Mouse (Mus musculus): ENCODE measurements around the gene Tmem185b. TPM values are rescaled to one million over a fixed set of nuclear protein-coding genes. Genes with fewer than 3 reads are reported as not detected.

Tmem185b gene
- polyA plus RNA-seq, 1 experiment, result 9.9 TPM

DNA sequence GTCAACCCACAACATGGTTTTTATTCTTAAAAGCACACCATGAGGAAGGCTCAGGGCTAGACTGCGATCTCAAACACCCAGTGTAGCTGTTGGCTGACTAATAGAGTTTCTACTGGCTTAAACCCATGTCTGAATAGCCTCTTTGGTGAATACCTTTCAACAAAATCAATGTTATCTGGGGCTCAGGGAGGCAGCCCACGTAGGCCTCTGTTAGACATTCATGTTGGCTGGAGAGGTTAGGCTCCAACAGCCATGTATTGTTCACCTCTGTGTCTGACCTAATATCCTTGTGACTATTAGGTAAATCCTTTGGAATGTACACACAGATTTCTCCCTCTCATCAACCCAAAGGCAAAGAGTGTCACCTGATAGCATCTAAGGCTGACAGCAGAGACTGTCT lies 10.2 kb downstream of the Tmem185b start:
- WGBS, result 79% methylated on average over 2 of the region's 2 CpGs
- no peak for TF ChIP-seq CTCF (IDR thresholded peaks at IDR 0.05; ENCODE audit: control insufficient read depth, insufficient read depth, low read length)
- no peak for TF ChIP-seq POLR2A (IDR thresholded peaks at IDR 0.05; ENCODE audit: borderline replicate concordance, control insufficient read depth, low read depth, low read length)
- Histone ChIP-seq H3K4me1 (ENCODE audit: control insufficient read depth, insufficient read depth, low read length) (peaks cover 15% of the 10 kb centered on the region), H3K4me3 (replicated peaks; ENCODE audit: control insufficient read depth, low read depth, low read length) (no peak overlapping the region), H3K27ac (ENCODE audit: control insufficient read depth, insufficient read depth, low read depth, low read length, poor library complexity) (no peak overlapping the region)

GRCm38 (mm10) chr1:119537651-119538050 lies 11.7 kb downstream of the Tmem185b start:
- Histone ChIP-seq H3K27ac (ENCODE audit: control insufficient read depth, insufficient read depth, low read depth, low read length, poor library complexity) (no peak overlapping the region), H3K4me1 (ENCODE audit: control insufficient read depth, insufficient read depth, low read length) (peaks cover 13% of the 10 kb centered on the region), H3K4me3 (replicated peaks; ENCODE audit: control insufficient read depth, low read depth, low read length) (no peak overlapping the region)
- TF ChIP-seq POLR2A (IDR thresholded peaks at IDR 0.05; ENCODE audit: borderline replicate concordance, control insufficient read depth, low read depth, low read length), result no peak
- TF ChIP-seq CTCF (IDR thresholded peaks at IDR 0.05; ENCODE audit: control insufficient read depth, insufficient read depth, low read length), result no peak
- WGBS, result 91% methylated on average over 6 of the region's 6 CpGs

GRCm38 (mm10) chr1:119539252-119539651 lies 13.3 kb downstream of the Tmem185b start:
- 66% methylated on average over 2 of the region's 2 CpGs for WGBS
- TF ChIP-seq CTCF (IDR thresholded peaks at IDR 0.05; ENCODE audit: control insufficient read depth, insufficient read depth, low read length) (no peak), POLR2A (IDR thresholded peaks at IDR 0.05; ENCODE audit: borderline replicate concordance, control insufficient read depth, low read depth, low read length) (no peak)
- no peak overlapping the region for H3K27ac ChIP-seq (ENCODE audit: control insufficient read depth, insufficient read depth, low read depth, low read length, poor library complexity)
- peaks cover 5% of the 10 kb centered on the region; the same call in 1 of the 2 replicates for H3K4me1 ChIP-seq (ENCODE audit: control insufficient read depth, insufficient read depth, low read length)
- no peak overlapping the region for H3K4me3 ChIP-seq (replicated peaks; ENCODE audit: control insufficient read depth, low read depth, low read length)

DNA sequence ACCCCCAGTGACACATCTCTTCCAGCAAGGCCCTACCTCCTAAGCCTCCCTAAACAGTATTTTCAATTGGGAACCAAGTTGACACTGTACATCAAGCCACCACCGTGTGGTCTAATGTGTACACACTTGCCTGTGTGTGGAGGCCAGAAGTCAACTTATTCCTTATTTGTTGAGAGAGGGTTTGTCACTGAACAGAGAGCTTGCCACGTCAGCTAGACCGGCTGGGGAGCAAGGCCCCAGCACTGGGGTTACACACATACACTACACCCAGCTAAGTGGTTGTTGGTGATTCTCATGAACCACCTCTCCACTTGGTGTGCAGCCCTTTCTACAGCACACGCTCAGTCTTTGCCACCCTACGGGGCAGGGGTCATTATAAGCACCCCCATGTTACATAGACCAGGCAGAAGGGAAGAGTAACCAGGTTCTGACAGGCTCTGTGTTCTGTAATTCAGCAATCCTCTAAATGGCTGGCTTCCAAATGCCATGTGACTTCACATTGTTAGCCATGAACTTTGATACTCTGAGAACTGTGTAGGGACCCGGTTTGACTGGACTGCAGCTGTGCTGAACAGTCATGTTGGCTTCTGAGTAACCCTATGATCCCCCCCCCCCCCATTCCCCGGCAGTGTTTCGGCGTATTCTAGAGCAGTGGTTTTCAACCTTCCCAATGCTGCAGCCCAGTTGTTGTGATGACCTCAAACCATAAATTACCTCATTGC lies 15.0 kb downstream of the Tmem185b start:
- 79% methylated on average over 9 of the region's 9 CpGs for WGBS
- no peak overlapping the region for H3K27ac ChIP-seq (ENCODE audit: control insufficient read depth, insufficient read depth, low read depth, low read length, poor library complexity)
- TF ChIP-seq CTCF (IDR thresholded peaks at IDR 0.05; ENCODE audit: control insufficient read depth, insufficient read depth, low read length) (no peak), POLR2A (IDR thresholded peaks at IDR 0.05; ENCODE audit: borderline replicate concordance, control insufficient read depth, low read depth, low read length) (no peak)
- H3K4me3 ChIP-seq (replicated peaks; ENCODE audit: control insufficient read depth, low read depth, low read length), result no peak overlapping the region
- H3K4me1 ChIP-seq (ENCODE audit: control insufficient read depth, insufficient read depth, low read length), result no peaks in the 10 kb centered on the region

DNA sequence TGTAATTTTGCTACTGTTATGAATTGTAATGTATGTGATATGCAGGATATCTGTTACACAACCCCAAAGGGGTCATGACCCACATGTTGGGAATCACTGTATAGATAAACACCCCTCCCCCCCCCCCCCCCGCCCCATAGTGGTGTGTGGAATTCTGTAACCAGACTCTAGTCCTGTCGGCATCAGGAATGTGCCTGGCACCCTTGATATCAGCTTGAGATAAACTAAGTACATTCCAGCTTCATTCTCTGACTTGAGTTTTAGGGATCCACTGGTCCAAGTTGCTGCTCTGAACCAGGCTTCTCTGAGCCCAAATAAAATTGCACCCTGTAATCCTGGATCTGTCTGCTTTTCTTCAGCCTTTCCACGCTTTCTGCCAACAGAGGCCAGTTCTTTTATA lies 15.6 kb downstream of the Tmem185b start:
- TF ChIP-seq POLR2A (IDR thresholded peaks at IDR 0.05; ENCODE audit: borderline replicate concordance, control insufficient read depth, low read depth, low read length), result no peak
- no peak for TF ChIP-seq CTCF (IDR thresholded peaks at IDR 0.05; ENCODE audit: control insufficient read depth, insufficient read depth, low read length)
- Histone ChIP-seq H3K4me3 (replicated peaks; ENCODE audit: control insufficient read depth, low read depth, low read length) (no peak overlapping the region), H3K27ac (ENCODE audit: control insufficient read depth, insufficient read depth, low read depth, low read length, poor library complexity) (no peak overlapping the region), H3K4me1 (ENCODE audit: control insufficient read depth, insufficient read depth, low read length) (no peaks in the 10 kb centered on the region)
- 79% methylated on average over 3 of the region's 3 CpGs for WGBS

DNA sequence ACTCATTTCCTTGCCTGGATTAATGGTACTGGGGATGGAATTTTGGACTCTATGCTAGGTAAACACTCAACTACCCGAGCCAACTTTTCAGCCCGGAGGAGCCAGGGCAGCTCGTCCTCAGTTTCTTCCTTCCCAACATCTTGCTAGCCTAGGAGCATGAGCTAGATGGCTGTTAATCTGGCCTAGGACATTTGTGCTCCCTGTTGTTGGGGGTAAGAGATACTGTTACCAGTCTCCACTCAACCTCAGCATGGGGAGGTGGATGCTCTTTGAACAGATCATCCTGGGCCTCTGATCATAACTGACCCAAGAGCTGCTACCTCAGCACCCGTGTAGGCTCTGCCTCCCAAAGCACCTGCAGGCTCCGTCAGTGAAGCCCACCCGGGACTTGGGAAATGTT lies 17.4 kb downstream of the Tmem185b start:
- Histone ChIP-seq H3K27ac (ENCODE audit: control insufficient read depth, insufficient read depth, low read depth, low read length, poor library complexity) (no peak overlapping the region), H3K4me3 (replicated peaks; ENCODE audit: control insufficient read depth, low read depth, low read length) (no peak overlapping the region), H3K4me1 (ENCODE audit: control insufficient read depth, insufficient read depth, low read length) (no peaks in the 10 kb centered on the region)
- no peak for TF ChIP-seq CTCF (IDR thresholded peaks at IDR 0.05; ENCODE audit: control insufficient read depth, insufficient read depth, low read length)
- no peak for TF ChIP-seq POLR2A (IDR thresholded peaks at IDR 0.05; ENCODE audit: borderline replicate concordance, control insufficient read depth, low read depth, low read length)
- WGBS, result 92% methylated on average over 6 of the region's 6 CpGs

GRCm38 (mm10) chr1:119544611-119545155 lies 18.7 kb downstream of the Tmem185b start:
- Histone ChIP-seq H3K4me1 (ENCODE audit: control insufficient read depth, insufficient read depth, low read length) (no peaks in the 10 kb centered on the region), H3K4me3 (replicated peaks; ENCODE audit: control insufficient read depth, low read depth, low read length) (no peak overlapping the region), H3K27ac (ENCODE audit: control insufficient read depth, insufficient read depth, low read depth, low read length, poor library complexity) (no peak overlapping the region)
- WGBS, result 79% methylated on average over 5 of the region's 5 CpGs
- no peak for TF ChIP-seq CTCF (IDR thresholded peaks at IDR 0.05; ENCODE audit: control insufficient read depth, insufficient read depth, low read length)
- no peak for TF ChIP-seq POLR2A (IDR thresholded peaks at IDR 0.05; ENCODE audit: borderline replicate concordance, control insufficient read depth, low read depth, low read length)

DNA sequence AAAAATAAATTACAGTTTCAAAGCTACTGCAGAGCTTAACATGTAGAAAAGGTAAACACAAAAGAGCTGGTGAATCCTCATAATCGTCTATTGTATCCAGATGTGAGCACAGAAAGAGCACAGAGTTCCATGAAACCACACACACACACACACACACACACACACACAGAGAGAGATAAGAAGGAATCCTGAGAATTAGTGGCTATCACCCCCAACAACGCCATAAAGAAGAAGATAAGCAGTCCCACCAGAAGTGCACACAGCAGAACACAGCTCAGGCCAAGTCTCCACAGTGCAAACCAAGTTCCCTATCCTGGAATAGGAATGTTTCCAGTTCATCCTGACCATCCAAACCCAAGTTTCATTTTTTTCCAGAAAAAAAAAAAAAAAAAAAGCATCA lies 19.2 kb downstream of the Tmem185b start:
- Histone ChIP-seq H3K4me3 (replicated peaks; ENCODE audit: control insufficient read depth, low read depth, low read length) (no peak overlapping the region), H3K27ac (ENCODE audit: control insufficient read depth, insufficient read depth, low read depth, low read length, poor library complexity) (no peak overlapping the region), H3K4me1 (ENCODE audit: control insufficient read depth, insufficient read depth, low read length) (no peaks in the 10 kb centered on the region)
- 67% methylated on average over 2 of the region's 2 CpGs for WGBS
- TF ChIP-seq CTCF (IDR thresholded peaks at IDR 0.05; ENCODE audit: control insufficient read depth, insufficient read depth, low read length), result no peak
- no peak for TF ChIP-seq POLR2A (IDR thresholded peaks at IDR 0.05; ENCODE audit: borderline replicate concordance, control insufficient read depth, low read depth, low read length)
